Mouse (Mus musculus) liver, embryonic 14.5 days (tissue): ENCODE data around the gene Cebpzos. TPM values are rescaled to one million over a fixed set of nuclear protein-coding genes. Genes with fewer than 3 reads are reported as not detected.
A peak's percentile ranks its signal among the peaks of the same experiment; 100 is the strongest.

Source experiments
- ATAC-seq: fragments of 200-750 bp; cut with Nextera tagmentation; 2 replicates; pipeline ENCODE4 v1.8.0; 2017; ENCODE audit warnings: moderate number of reproducible peaks, mild to moderate bottlenecking, moderate library complexity; ENCODE audit not compliant: insufficient read depth
- DNase-seq, 3 experiments: peaks; one replicate each; pipeline ENCODE4 v3.0.0-alpha.2; 2012 to 2013; ENCODE audit warnings: low read depth in 3 of 3, low spot score in 3 of 3
- H3K27ac ChIP-seq: fragments of 300-500 bp; sonication (generic); 2 replicates; pipeline ENCODE4 v1.5.1; 2014; ENCODE audit warnings: moderate library complexity, mild to moderate bottlenecking, control low read depth, inconsistent platforms
- H3K27me3 ChIP-seq: fragments of 300-500 bp; sonication (generic); 2 replicates; pipeline ENCODE4 v1.6.1; 2014; ENCODE audit warnings: mild to moderate bottlenecking, low read length, moderate library complexity; ENCODE audit not compliant: control insufficient read depth, insufficient read depth
- H3K36me3 ChIP-seq: fragments of 300-500 bp; sonication (generic); replicated peaks from 2 replicates; pipeline ENCODE4 v1.6.1; 2014; ENCODE audit warnings: low read depth; ENCODE audit not compliant: control insufficient read depth, insufficient read depth
- H3K4me1 ChIP-seq, 2 experiments: fragments of 200-500 bp in 1 of 2; fragments of 300-500 bp in 1 of 2; sonication (generic) in 1 of 2; replicated peaks; 2 replicates each; pipeline ENCODE4 v1.6.1; 2012 to 2014; ENCODE audit warnings: antibody characterized with exemption in 1 of 2, inconsistent platforms in 1 of 2, low read length in 1 of 2; ENCODE audit not compliant: control insufficient read depth in 2 of 2, insufficient read depth in 2 of 2
- H3K4me2 ChIP-seq: fragments of 300-500 bp; sonication (generic); 2 replicates; pipeline ENCODE4 v1.6.1; 2014; ENCODE audit warnings: low read depth, mild to moderate bottlenecking, control low read depth, moderate library complexity
- H3K4me3 ChIP-seq, 2 experiments: fragments of 200-500 bp in 1 of 2; fragments of 300-500 bp in 1 of 2; sonication (generic) in 1 of 2; 2 replicates each; pipeline ENCODE4 v1.5.1; 2012 to 2014; ENCODE audit warnings: low read depth in 2 of 2, low read length in 2 of 2, mild to moderate bottlenecking in 2 of 2, control low read depth in 1 of 2, inconsistent platforms in 1 of 2, moderate library complexity in 1 of 2; ENCODE audit not compliant: insufficient read depth in 1 of 2
- H3K9ac ChIP-seq: fragments of 300-500 bp; sonication (generic); replicated peaks from 2 replicates; pipeline ENCODE4 v1.6.1; 2014; ENCODE audit warnings: mild to moderate bottlenecking, control low read depth, moderate library complexity
- H3K9me3 ChIP-seq: fragments of 300-500 bp; sonication (generic); 2 replicates; pipeline ENCODE4 v1.6.1; 2016; ENCODE audit warnings: low read length, mixed read lengths; ENCODE audit not compliant: control insufficient read depth
- CTCF ChIP-seq: IDR thresholded peaks from 2 replicates; pipeline ENCODE4 v1.5.1; 2016; ENCODE audit warnings: antibody characterized with exemption, low read depth, control low read depth
- EP300 ChIP-seq: IDR thresholded peaks from 2 replicates; pipeline ENCODE4 v1.6.1; 2016; ENCODE audit warnings: antibody characterized with exemption, low read depth
- WGBS: fragments of 180-500 bp; shearing (Covaris S2); extraction: QIAGEN DNeasy Blood & Tissue Kit; methylation state at CpG from one replicate; pipeline ENCODE4 v1.1.7; 2014; ENCODE audit not compliant: insufficient replicate concordance; 5-methylcytosine and 5-hydroxymethylcytosine counted together
- polyA plus RNA-seq, 2 experiments: library from polyadenylated mRNA; depleted of rRNA in 1 of 2; stranded (reverse) in 1 of 2; unstranded in 1 of 2; fragments of >200 nt; fragmentation: Nextera tagmentation in 1 of 2; extraction: Ambion mirVana in 1 of 2; gene quantifications; 2 replicates each; pipeline versions ENCODE4 v1.2.1 to v1.2.3; 2012 to 2014

Cebpzos gene
- polyA plus RNA-seq, 2 experiments = 14.2 to 55.2 TPM

GRCm38 (mm10) chr17:78936466-78937228 is 20.3 kb downstream of the Cebpzos start, which contains the start of the genes Cebpz and Ndufaf7:
TSS of gene Cebpz (minus strand) at chr17:78937066.
TSS of gene Ndufaf7 (plus strand) at chr17:78937136.
- peak within 1 kb of the TSS; percentile 90 to 97 for H3K4me3 ChIP-seq
- under 1% methylated on average over 45 of the region's 45 CpGs for WGBS
- no peaks in the 10 kb centered on the region for H3K27me3 ChIP-seq
- ATAC-seq (peak; percentile 99), DNase-seq (peak; percentile 96 to 98 (median 97))
- H3K36me3 ChIP-seq = peaks cover 28% of the 10 kb centered on the region
- no peaks in the 10 kb centered on the region for H3K9me3 ChIP-seq
- TF ChIP-seq EP300 (no peak), CTCF (no peak)
- peak within 1 kb of the TSS; percentile 76 for H3K4me2 ChIP-seq
- peaks cover 7 to 12% of the 10 kb centered on the region in 2 experiments for H3K4me1 ChIP-seq
- H3K27ac ChIP-seq = no peak within 1 kb of the TSS; the same call in 1 of the 2 replicates
- H3K9ac ChIP-seq = peak within 1 kb of the TSS; percentile 85

- Histone ChIP-seq H3K27ac (no peak overlapping the region; the same call in 1 of the 2 replicates), H3K4me1 (peaks cover 7 to 12% of the 10 kb centered on the region in 2 experiments), H3K9ac (peak overlapping the region; percentile 66), H3K27me3 (no peaks in the 10 kb centered on the region), H3K36me3 (peaks cover 22% of the 10 kb centered on the region), H3K9me3 (no peaks in the 10 kb centered on the region), H3K4me2 (peak overlapping the region; percentile 76), H3K4me3 (peak overlapping the region; percentile 90 to 97)
- DNase-seq = no peak
- 7% methylated on average over 26 of the region's 26 CpGs for WGBS
- TF ChIP-seq EP300 (no peak), CTCF (no peak)
- ATAC-seq = peak; percentile 19; the same call in 1 of the 2 replicates
Observed at GRCm38 (mm10) chr17:78937229-78937853, 21.0 kb downstream of the Cebpzos start.

GRCm38 (mm10) chr17:78938927-78939326 is 22.6 kb downstream of the Cebpzos start:
- Histone ChIP-seq H3K9ac (no peak overlapping the region), H3K27ac (no peak overlapping the region), H3K36me3 (peaks cover 15% of the 10 kb centered on the region), H3K4me3 (no peak overlapping the region), H3K27me3 (no peaks in the 10 kb centered on the region), H3K9me3 (no peaks in the 10 kb centered on the region), H3K4me1 (peaks cover 7 to 10% of the 10 kb centered on the region in 2 experiments), H3K4me2 (no peak overlapping the region)
- DNase-seq = no peak
- 67% methylated on average over 4 of the region's 4 CpGs for WGBS
- ATAC-seq = no peak
- TF ChIP-seq EP300 (no peak), CTCF (no peak)

- no peak for DNase-seq
- H3K4me3 ChIP-seq = no peak overlapping the region
- peaks cover 4% of the 10 kb centered on the region for H3K36me3 ChIP-seq
- peaks cover 3% of the 10 kb centered on the region in 2 experiments; a peak in 3 of 4 replicates for H3K4me1 ChIP-seq
- no peaks in the 10 kb centered on the region for H3K9me3 ChIP-seq
- TF ChIP-seq CTCF (no peak), EP300 (no peak)
- no peak overlapping the region for H3K9ac ChIP-seq
- 70% methylated on average over 11 of the region's 11 CpGs for WGBS
- no peaks in the 10 kb centered on the region for H3K27me3 ChIP-seq
- no peak for ATAC-seq
- H3K27ac ChIP-seq = no peak overlapping the region
- H3K4me2 ChIP-seq = no peak overlapping the region
Observed at GRCm38 (mm10) chr17:78942579-78942978, 26.3 kb downstream of the Cebpzos start.

GRCm38 (mm10) chr17:78951225-78951624 is 34.9 kb downstream of the Cebpzos start:
- DNase-seq (no peak), ATAC-seq (no peak)
- H3K27ac ChIP-seq = no peak overlapping the region
- H3K4me3 ChIP-seq = no peak overlapping the region
- no peaks in the 10 kb centered on the region for H3K9me3 ChIP-seq
- no peaks in the 10 kb centered on the region for H3K27me3 ChIP-seq
- no peak overlapping the region for H3K9ac ChIP-seq
- no peak for TF ChIP-seq CTCF
- no peak for TF ChIP-seq EP300
- WGBS = 71% methylated on average over 5 of the region's 5 CpGs
- no peaks in the 10 kb centered on the region for H3K4me1 ChIP-seq
- H3K36me3 ChIP-seq = peaks cover 7% of the 10 kb centered on the region
- no peak overlapping the region for H3K4me2 ChIP-seq
